Mouse (Mus musculus) midbrain, embryonic 16.5 days (tissue): Measurements from ENCODE around the gene Lama1. TPM values are rescaled to one million over a fixed set of nuclear protein-coding genes. Genes with fewer than 3 reads are reported as not detected.

Experiments
- ATAC-seq: fragments of 200-750 bp; cut with Nextera tagmentation; 2 replicates; pipeline ENCODE4 v1.8.0; 2017; ENCODE audit warnings: moderate TSS enrichment
- H3K27ac ChIP-seq: fragments of 300-500 bp; sonication (generic); 2 replicates; pipeline ENCODE4 v1.5.1; 2014; ENCODE audit warnings: mild to moderate bottlenecking, low read length, mixed read lengths
- H3K27me3 ChIP-seq: fragments of 300-500 bp; sonication (generic); 2 replicates; pipeline ENCODE4 v1.6.1; 2014; ENCODE audit warnings: low read depth, low read length, mixed read lengths; ENCODE audit not compliant: control insufficient read depth, insufficient read depth
- H3K36me3 ChIP-seq: fragments of 300-500 bp; sonication (generic); 2 replicates; pipeline ENCODE4 v1.6.1; 2014; ENCODE audit warnings: mild to moderate bottlenecking, low read length, moderate library complexity, mixed read lengths; ENCODE audit not compliant: control insufficient read depth, insufficient read depth
- H3K4me1 ChIP-seq: fragments of 300-500 bp; sonication (generic); 2 replicates; pipeline ENCODE4 v1.6.1; 2014; ENCODE audit warnings: mild to moderate bottlenecking, low read length, mixed read lengths; ENCODE audit not compliant: control insufficient read depth, insufficient read depth
- H3K4me2 ChIP-seq: fragments of 300-500 bp; sonication (generic); 2 replicates; pipeline ENCODE4 v1.6.1; 2014; ENCODE audit warnings: mild to moderate bottlenecking, low read length, mixed read lengths
- H3K4me3 ChIP-seq: fragments of 300-500 bp; sonication (generic); 2 replicates; pipeline ENCODE4 v1.5.1; 2014; ENCODE audit warnings: low read depth, mild to moderate bottlenecking, low read length, moderate library complexity, mixed read lengths
- H3K9ac ChIP-seq: fragments of 300-500 bp; sonication (generic); 2 replicates; pipeline ENCODE4 v1.6.1; 2014; ENCODE audit warnings: low read depth, low read length, mixed read lengths
- H3K9me3 ChIP-seq: fragments of 300-500 bp; sonication (generic); replicated peaks from 2 replicates; pipeline ENCODE4 v1.6.1; 2014; ENCODE audit warnings: mild to moderate bottlenecking, low read length, mixed read lengths; ENCODE audit not compliant: control insufficient read depth, poor library complexity, severe bottlenecking
- WGBS: fragments of 180-500 bp; shearing (Covaris S2); extraction: QIAGEN DNeasy Blood & Tissue Kit; methylation state at CpG from one replicate; pipeline ENCODE4 v1.1.7; 2014; 5-methylcytosine and 5-hydroxymethylcytosine counted together
- polyA plus RNA-seq: library from polyadenylated mRNA; unstranded; fragments of >200 nt; fragmentation: Nextera tagmentation; extraction: Ambion mirVana; gene quantifications from 2 replicates; pipeline ENCODE4 v1.2.1, GENCODE M21; 2015

Gene Lama1
- polyA plus RNA-seq, 1 experiment from 2014 or later, result 5.4 TPM

- no peak overlapping the region for H3K9ac ChIP-seq
Observed at GRCm38 (mm10) chr17:67869731-67870601, 172.9 kb downstream of the Lama1 start.

More at GRCm38 (mm10) chr17:67869731-67870601, 172.9 kb downstream of the Lama1 start:
- no peaks in the 10 kb centered on the region for H3K36me3 ChIP-seq
- H3K4me2 ChIP-seq, result no peak overlapping the region
- no peak overlapping the region for H3K27ac ChIP-seq
- peak; percentile 67 for ATAC-seq
- no peaks in the 10 kb centered on the region for H3K9me3 ChIP-seq
- H3K4me3 ChIP-seq, result no peak overlapping the region
- 68% methylated on average over 23 of the region's 23 CpGs for WGBS
- no peaks in the 10 kb centered on the region for H3K27me3 ChIP-seq
- H3K4me1 ChIP-seq, result no peaks in the 10 kb centered on the region

Other genes starting within 250 kb of the Lama1 start
- not detected in 2 replicates for gene Lrrc30, start 64.5 kb upstream of the Lama1 start, polyA plus RNA-seq